Mouse (Mus musculus): ENCODE data around the gene Ppt2. TPM values are rescaled to one million over a fixed set of nuclear protein-coding genes. Genes with fewer than 3 reads are reported as not detected.

The Ppt2 gene
- polyA plus RNA-seq, 1 experiment from 2014 or later: 28.7 TPM

GRCm38 (mm10) chr17:34629221-34629751, 976 bp upstream of the Ppt2 start, which contains the start of gene Prrt1:
Prrt1 (plus strand) TSS chr17:34629533.
- H3K4me1 ChIP-seq (replicated peaks): peaks cover 72% of the 10 kb centered on the region
- peaks cover 58% of the 10 kb centered on the region for H3K27me3 ChIP-seq (ENCODE audit: insufficient read depth, poor library complexity, severe bottlenecking)
- DNase-seq (ENCODE audit: low spot score): peak; percentile 49

GRCm38 (mm10) chr17:34628644-34628967, 296 bp upstream of the Ppt2 start:
- no peak for DNase-seq (ENCODE audit: low spot score)
- Histone ChIP-seq H3K9me3 (no peaks in the 10 kb centered on the region), H3K27me3 (ENCODE audit: insufficient read depth, poor library complexity, severe bottlenecking) (peaks cover 54% of the 10 kb centered on the region), H3K4me3 (peak overlapping the region; percentile 83), H3K4me1 (replicated peaks) (peaks cover 72% of the 10 kb centered on the region), H3K36me3 (peaks cover 9% of the 10 kb centered on the region; the same call in 1 of the 2 replicates), H3K27ac (peak overlapping the region; percentile 92)
- 19% methylated on average over 5 of the region's 5 CpGs for WGBS

More at GRCm38 (mm10) chr17:34629221-34629751, 976 bp upstream of the Ppt2 start, which contains the start of gene Prrt1:
- peak within 1 kb of the TSS; percentile 83 for H3K4me3 ChIP-seq
- peaks cover 9% of the 10 kb centered on the region; the same call in 1 of the 2 replicates for H3K36me3 ChIP-seq
- H3K9me3 ChIP-seq: no peaks in the 10 kb centered on the region
- H3K27ac ChIP-seq: peak within 1 kb of the TSS; percentile 92
- WGBS: 2% methylated on average over 16 of the region's 16 CpGs

- Histone ChIP-seq H3K4me1 (replicated peaks) (peaks cover 66% of the 10 kb centered on the region), H3K36me3 (peaks cover 19% of the 10 kb centered on the region), H3K27me3 (ENCODE audit: insufficient read depth, poor library complexity, severe bottlenecking) (peaks cover 41% of the 10 kb centered on the region), H3K27ac (peak overlapping the region; percentile 92), H3K9me3 (no peaks in the 10 kb centered on the region), H3K4me3 (peak overlapping the region; percentile 83)
- under 1% methylated on average over 45 of the region's 45 CpGs for WGBS
- peak; percentile 93 for DNase-seq (ENCODE audit: low spot score)
Measured at GRCm38 (mm10) chr17:34627093-34627942, 992 bp downstream of the Ppt2 start.

GRCm38 (mm10) chr17:34626773-34627092, 1.6 kb downstream of the Ppt2 start:
- peaks cover 35% of the 10 kb centered on the region for H3K27me3 ChIP-seq (ENCODE audit: insufficient read depth, poor library complexity, severe bottlenecking)
- no peaks in the 10 kb centered on the region for H3K9me3 ChIP-seq
- H3K4me3 ChIP-seq: peak overlapping the region; percentile 83
- DNase-seq (ENCODE audit: low spot score): peak; percentile 62
- H3K4me1 ChIP-seq (replicated peaks): peaks cover 60% of the 10 kb centered on the region
- peak overlapping the region; percentile 92 for H3K27ac ChIP-seq
- WGBS: under 1% methylated on average over 18 of the region's 18 CpGs
- peaks cover 25% of the 10 kb centered on the region for H3K36me3 ChIP-seq

GRCm38 (mm10) chr17:34626062-34626772, 2.1 kb downstream of the Ppt2 start:
- H3K9me3 ChIP-seq: no peaks in the 10 kb centered on the region
- peak overlapping the region; percentile 92 for H3K27ac ChIP-seq
- peak overlapping the region; percentile 83 for H3K4me3 ChIP-seq
- WGBS: 54% methylated on average over 16 of the region's 16 CpGs
- H3K4me1 ChIP-seq (replicated peaks): peaks cover 55% of the 10 kb centered on the region
- no peak for DNase-seq (ENCODE audit: low spot score)
- H3K36me3 ChIP-seq: peaks cover 30% of the 10 kb centered on the region
- peaks cover 30% of the 10 kb centered on the region for H3K27me3 ChIP-seq (ENCODE audit: insufficient read depth, poor library complexity, severe bottlenecking)

- Histone ChIP-seq H3K36me3 (peaks cover 35% of the 10 kb centered on the region), H3K27ac (no peak overlapping the region), H3K9me3 (no peaks in the 10 kb centered on the region), H3K4me3 (no peak overlapping the region), H3K4me1 (replicated peaks) (peaks cover 43% of the 10 kb centered on the region), H3K27me3 (ENCODE audit: insufficient read depth, poor library complexity, severe bottlenecking) (peaks cover 17% of the 10 kb centered on the region)
- 97% methylated on average over 3 of the region's 3 CpGs for WGBS
- no peak for DNase-seq (ENCODE audit: low spot score)
Measured at GRCm38 (mm10) chr17:34624981-34625380, 3.3 kb downstream of the Ppt2 start.

GRCm38 (mm10) chr17:34623161-34623560, 5.1 kb downstream of the Ppt2 start:
- WGBS: 88% methylated on average over 9 of the region's 9 CpGs
- H3K36me3 ChIP-seq: peaks cover 35% of the 10 kb centered on the region
- peaks cover 25% of the 10 kb centered on the region for H3K4me1 ChIP-seq (replicated peaks)
- H3K27me3 ChIP-seq (ENCODE audit: insufficient read depth, poor library complexity, severe bottlenecking): no peaks in the 10 kb centered on the region
- no peak overlapping the region for H3K4me3 ChIP-seq
- no peaks in the 10 kb centered on the region for H3K9me3 ChIP-seq
- no peak overlapping the region for H3K27ac ChIP-seq
- DNase-seq (ENCODE audit: low spot score): no peak

- DNase-seq (ENCODE audit: low spot score): no peak
- no peak overlapping the region for H3K4me3 ChIP-seq
- no peaks in the 10 kb centered on the region for H3K27me3 ChIP-seq (ENCODE audit: insufficient read depth, poor library complexity, severe bottlenecking)
- WGBS: 93% methylated on average over 8 of the region's 8 CpGs
- peaks cover 50% of the 10 kb centered on the region for H3K36me3 ChIP-seq
- peaks cover 14% of the 10 kb centered on the region for H3K4me1 ChIP-seq (replicated peaks)
- H3K27ac ChIP-seq: no peak overlapping the region
- H3K9me3 ChIP-seq: no peaks in the 10 kb centered on the region
Measured at GRCm38 (mm10) chr17:34621006-34621405, 7.3 kb downstream of the Ppt2 start.

GRCm38 (mm10) chr17:34618999-34619398, 9.3 kb downstream of the Ppt2 start:
- Histone ChIP-seq H3K4me1 (replicated peaks) (peaks cover 28% of the 10 kb centered on the region), H3K27me3 (ENCODE audit: insufficient read depth, poor library complexity, severe bottlenecking) (no peaks in the 10 kb centered on the region), H3K4me3 (no peak overlapping the region), H3K27ac (no peak overlapping the region), H3K9me3 (no peaks in the 10 kb centered on the region), H3K36me3 (peaks cover 59% of the 10 kb centered on the region)
- 15% methylated on average over 6 of the region's 6 CpGs for WGBS
- peak; percentile 66 for DNase-seq (ENCODE audit: low spot score)

GRCm38 (mm10) chr17:34615871-34616270, 12.4 kb downstream of the Ppt2 start, which contains the start of gene Egfl8:
Egfl8 (minus strand) TSS chr17:34615971.
- Histone ChIP-seq H3K27me3 (ENCODE audit: insufficient read depth, poor library complexity, severe bottlenecking) (no peaks in the 10 kb centered on the region), H3K27ac (peak within 1 kb of the TSS; percentile 73), H3K9me3 (no peaks in the 10 kb centered on the region), H3K4me3 (peak within 1 kb of the TSS; percentile 9; the same call in 1 of the 2 replicates), H3K4me1 (replicated peaks) (peaks cover 28% of the 10 kb centered on the region), H3K36me3 (peaks cover 66% of the 10 kb centered on the region)
- DNase-seq (ENCODE audit: low spot score): no peak
- WGBS: 44% methylated on average over 6 of the region's 6 CpGs

GRCm38 (mm10) chr17:34613830-34614229, 14.5 kb downstream of the Ppt2 start:
- H3K27ac ChIP-seq: no peak overlapping the region
- peaks cover 28% of the 10 kb centered on the region for H3K4me1 ChIP-seq (replicated peaks)
- DNase-seq (ENCODE audit: low spot score): no peak
- H3K27me3 ChIP-seq (ENCODE audit: insufficient read depth, poor library complexity, severe bottlenecking): no peaks in the 10 kb centered on the region
- 89% methylated on average over 10 of the region's 10 CpGs for WGBS
- H3K36me3 ChIP-seq: peaks cover 77% of the 10 kb centered on the region
- H3K4me3 ChIP-seq: no peak overlapping the region
- H3K9me3 ChIP-seq: no peaks in the 10 kb centered on the region

GRCm38 (mm10) chr17:34613054-34613645, 15.2 kb downstream of the Ppt2 start:
- peaks cover 84% of the 10 kb centered on the region for H3K36me3 ChIP-seq
- 88% methylated on average over 11 of the region's 11 CpGs for WGBS
- peaks cover 35% of the 10 kb centered on the region for H3K4me1 ChIP-seq (replicated peaks)
- H3K9me3 ChIP-seq: no peaks in the 10 kb centered on the region
- no peaks in the 10 kb centered on the region for H3K27me3 ChIP-seq (ENCODE audit: insufficient read depth, poor library complexity, severe bottlenecking)
- DNase-seq (ENCODE audit: low spot score): no peak
- H3K4me3 ChIP-seq: no peak overlapping the region
- H3K27ac ChIP-seq: no peak overlapping the region
